Mouse (Mus musculus): ENCODE measurements around the gene Chst1. TPM values are rescaled to one million over a fixed set of nuclear protein-coding genes. Genes with fewer than 3 reads are reported as not detected.

The Chst1 gene
- polyA plus RNA-seq, 1 experiment from 2014 or later: 0.24 TPM

GRCm38 (mm10) chr2:92650428-92650827 lies 50.9 kb downstream of the Chst1 start:
- ATAC-seq (ENCODE audit: insufficient read depth): no peak
- WGBS (ENCODE audit: insufficient replicate concordance): 35% methylated on average over 1 of the region's 1 CpGs

GRCm38 (mm10) chr2:92651294-92651816 lies 51.8 kb downstream of the Chst1 start:
- peaks cover 10% of the 10 kb centered on the region; the same call in 1 of the 2 replicates for H3K4me1 ChIP-seq (replicated peaks)
- H3K4me3 ChIP-seq (replicated peaks): no peak overlapping the region
- H3K27ac ChIP-seq (replicated peaks): no peak overlapping the region
- no peaks in the 10 kb centered on the region for H3K27me3 ChIP-seq
- WGBS (ENCODE audit: insufficient replicate concordance): 43% methylated on average over 7 of the region's 7 CpGs
- H3K9me3 ChIP-seq (replicated peaks): no peaks in the 10 kb centered on the region
- no peaks in the 10 kb centered on the region for H3K36me3 ChIP-seq (replicated peaks)
- no peak for ATAC-seq (ENCODE audit: insufficient read depth)
- no peak overlapping the region for H3K9ac ChIP-seq
- no peak overlapping the region for H3K4me2 ChIP-seq

More at GRCm38 (mm10) chr2:92650428-92650827, 50.9 kb downstream of the Chst1 start:
- no peaks in the 10 kb centered on the region for H3K27me3 ChIP-seq
- H3K27ac ChIP-seq (replicated peaks): no peak overlapping the region
- H3K4me3 ChIP-seq (replicated peaks): no peak overlapping the region
- H3K9me3 ChIP-seq (replicated peaks): no peaks in the 10 kb centered on the region
- H3K4me2 ChIP-seq: no peak overlapping the region
- peaks cover 10% of the 10 kb centered on the region; the same call in 1 of the 2 replicates for H3K4me1 ChIP-seq (replicated peaks)
- no peak overlapping the region for H3K9ac ChIP-seq
- no peaks in the 10 kb centered on the region for H3K36me3 ChIP-seq (replicated peaks)

GRCm38 (mm10) chr2:92657189-92657588 lies 57.7 kb downstream of the Chst1 start:
- Histone ChIP-seq H3K4me1 (replicated peaks) (no peaks in the 10 kb centered on the region), H3K9ac (no peak overlapping the region), H3K4me2 (no peak overlapping the region), H3K27me3 (no peaks in the 10 kb centered on the region), H3K36me3 (replicated peaks) (no peaks in the 10 kb centered on the region), H3K4me3 (replicated peaks) (no peak overlapping the region), H3K9me3 (replicated peaks) (no peaks in the 10 kb centered on the region), H3K27ac (replicated peaks) (no peak overlapping the region)
- ATAC-seq (ENCODE audit: insufficient read depth): no peak
- WGBS (ENCODE audit: insufficient replicate concordance): 62% methylated on average over 2 of the region's 2 CpGs

GRCm38 (mm10) chr2:92658293-92659150 lies 59.0 kb downstream of the Chst1 start:
- Histone ChIP-seq H3K4me3 (replicated peaks) (no peak overlapping the region), H3K4me1 (replicated peaks) (no peaks in the 10 kb centered on the region), H3K27me3 (no peaks in the 10 kb centered on the region), H3K4me2 (no peak overlapping the region), H3K36me3 (replicated peaks) (no peaks in the 10 kb centered on the region), H3K9ac (no peak overlapping the region), H3K9me3 (replicated peaks) (no peaks in the 10 kb centered on the region), H3K27ac (replicated peaks) (no peak overlapping the region)
- ATAC-seq (ENCODE audit: insufficient read depth): no peak
- 35% methylated on average over 1 of the region's 1 CpGs for WGBS (ENCODE audit: insufficient replicate concordance)

GRCm38 (mm10) chr2:92659491-92660035 lies 60.1 kb downstream of the Chst1 start:
- H3K27ac ChIP-seq (replicated peaks): no peak overlapping the region
- H3K9ac ChIP-seq: no peak overlapping the region
- no peaks in the 10 kb centered on the region for H3K36me3 ChIP-seq (replicated peaks)
- no peak for ATAC-seq (ENCODE audit: insufficient read depth)
- no peak overlapping the region for H3K4me3 ChIP-seq (replicated peaks)
- H3K27me3 ChIP-seq: no peaks in the 10 kb centered on the region
- 62% methylated on average over 7 of the region's 7 CpGs for WGBS (ENCODE audit: insufficient replicate concordance)
- no peak overlapping the region for H3K4me2 ChIP-seq
- H3K9me3 ChIP-seq (replicated peaks): no peaks in the 10 kb centered on the region
- no peaks in the 10 kb centered on the region for H3K4me1 ChIP-seq (replicated peaks)

- Histone ChIP-seq H3K4me2 (no peak overlapping the region), H3K27me3 (no peaks in the 10 kb centered on the region), H3K4me1 (replicated peaks) (peaks cover 9% of the 10 kb centered on the region; the same call in 1 of the 2 replicates), H3K36me3 (replicated peaks) (no peaks in the 10 kb centered on the region), H3K9ac (no peak overlapping the region), H3K27ac (replicated peaks) (no peak overlapping the region), H3K4me3 (replicated peaks) (no peak overlapping the region), H3K9me3 (replicated peaks) (no peaks in the 10 kb centered on the region)
- ATAC-seq (ENCODE audit: insufficient read depth): no peak
- WGBS (ENCODE audit: insufficient replicate concordance): 52% methylated on average over 6 of the region's 6 CpGs
Observed at GRCm38 (mm10) chr2:92662534-92663068, 63.1 kb downstream of the Chst1 start.

Small RNAs within 50 kb of the gene (microRNA-seq; reads per million reads assigned to microRNA genes)
- gene Mir7221: not detected
- gene Mir7222: not detected

Other genes with a start within 250 kb of the Chst1 start
- gene Pex16, start 225.0 kb upstream of the Chst1 start, polyA plus RNA-seq (2015; fragmentation: Nextera tagmentation; extraction: Ambion mirVana): 22.4 and 26.2 TPM in 2 replicates
- gene Large2, start 224.8 kb upstream of the Chst1 start, polyA plus RNA-seq (2015; fragmentation: Nextera tagmentation; extraction: Ambion mirVana): 2.4 and 3.5 TPM in 2 replicates
- gene 1700029I15Rik, start 217.2 kb upstream of the Chst1 start, polyA plus RNA-seq (2015; fragmentation: Nextera tagmentation; extraction: Ambion mirVana): 1.4 and 1.5 TPM in 2 replicates
- gene Mapk8ip1, start 198.4 kb upstream of the Chst1 start, polyA plus RNA-seq (2015; fragmentation: Nextera tagmentation; extraction: Ambion mirVana): 1.8 and 1.9 TPM in 2 replicates
- 11.2 and 14.6 TPM in 2 replicates for gene Cry2, start 165.7 kb upstream of the Chst1 start, polyA plus RNA-seq (2015; fragmentation: Nextera tagmentation; extraction: Ambion mirVana)
- 11.0 and 11.6 TPM in 2 replicates for gene Slc35c1, start 139.2 kb upstream of the Chst1 start, polyA plus RNA-seq (2015; fragmentation: Nextera tagmentation; extraction: Ambion mirVana)

All from liver, embryonic 15.5 days (tissue).